Mouse (Mus musculus) embryonic facial prominence, embryonic 11.5 days (tissue): Measurements from ENCODE around the gene Srf. TPM values are rescaled to one million over a fixed set of nuclear protein-coding genes. Genes with fewer than 3 reads are reported as not detected.
A peak's percentile ranks its signal among the peaks of the same experiment; 100 is the strongest.
"Not testable (repeated sequence)": the region's sequence is repeated elsewhere in the genome, so short reads cannot be mapped to it uniquely, and the experiment has no call there.

Source experiments
- ATAC-seq: fragments of 200-750 bp; cut with Nextera tagmentation; replicated peaks from 2 replicates; pipeline ENCODE4 v1.8.0; 2017; ENCODE audit warnings: low read depth; ENCODE audit not compliant: insufficient number of reproducible peaks, low FRiP score, low TSS enrichment
- DNase-seq: peaks from one replicate; pipeline ENCODE4 v3.0.0-alpha.2; 2015; ENCODE audit warnings: low spot score
- H3K27ac ChIP-seq: fragments of 300-500 bp; sonication (generic); replicated peaks from 2 replicates; pipeline ENCODE4 v1.5.1; 2014; ENCODE audit warnings: mild to moderate bottlenecking, low read depth, low read length, control low read depth
- H3K27me3 ChIP-seq: fragments of 300-500 bp; sonication (generic); 2 replicates; pipeline ENCODE4 v1.6.1; 2014; ENCODE audit warnings: mild to moderate bottlenecking, low read length, moderate library complexity, mixed read lengths; ENCODE audit not compliant: control insufficient read depth, insufficient read depth
- H3K36me3 ChIP-seq: fragments of 300-500 bp; sonication (generic); replicated peaks from 2 replicates; pipeline ENCODE4 v1.6.1; 2014; ENCODE audit warnings: low read depth, mild to moderate bottlenecking, low read length, moderate library complexity, mixed read lengths; ENCODE audit not compliant: control insufficient read depth, insufficient read depth
- H3K4me1 ChIP-seq: fragments of 300-500 bp; sonication (generic); 2 replicates; pipeline ENCODE4 v1.6.1; 2014; ENCODE audit warnings: low read length, mixed read lengths; ENCODE audit not compliant: control insufficient read depth, insufficient read depth
- H3K4me2 ChIP-seq: fragments of 300-500 bp; sonication (generic); 2 replicates; pipeline ENCODE4 v1.6.1; 2014; ENCODE audit warnings: low read depth, mild to moderate bottlenecking, control low read depth, low read length, moderate library complexity
- H3K4me3 ChIP-seq: fragments of 300-500 bp; sonication (generic); 2 replicates; pipeline ENCODE4 v1.5.1; 2014; ENCODE audit warnings: low read depth, low read length, control low read depth
- H3K9ac ChIP-seq: fragments of 300-500 bp; sonication (generic); replicated peaks from 2 replicates; pipeline ENCODE4 v1.6.1; 2014; ENCODE audit warnings: mild to moderate bottlenecking, control low read depth, low read length
- H3K9me3 ChIP-seq: fragments of 300-500 bp; sonication (generic); replicated peaks from 2 replicates; pipeline ENCODE4 v1.6.1; 2016; ENCODE audit warnings: mild to moderate bottlenecking, low read length, inconsistent platforms, mixed read lengths; ENCODE audit not compliant: control insufficient read depth
- WGBS: fragments of 180-500 bp; shearing (Covaris S2); extraction: QIAGEN DNeasy Blood & Tissue Kit; methylation state at CpG from one replicate; pipeline ENCODE4 v1.1.7; 2014; 5-methylcytosine and 5-hydroxymethylcytosine counted together
- polyA plus RNA-seq: library from polyadenylated mRNA; unstranded; fragments of >200 nt; fragmentation: Nextera tagmentation; extraction: Ambion mirVana; gene quantifications from 2 replicates; pipeline ENCODE4 v1.2.1, GENCODE M21; 2014

Gene Srf
- polyA plus RNA-seq, 1 experiment from 2014 or later, result 6.4 TPM

GRCm38 (mm10) chr17:46578650-46579049 is 22.7 kb upstream of the Srf start:
- 76% methylated on average over 5 of the region's 5 CpGs for WGBS
- H3K27ac ChIP-seq, result no peak overlapping the region
- no peak overlapping the region for H3K4me2 ChIP-seq
- no peaks in the 10 kb centered on the region for H3K9me3 ChIP-seq
- peak; percentile 35 for DNase-seq
- H3K36me3 ChIP-seq, result peaks cover 20% of the 10 kb centered on the region
- H3K27me3 ChIP-seq, result no peaks in the 10 kb centered on the region
- no peaks in the 10 kb centered on the region for H3K4me1 ChIP-seq
- no peak overlapping the region for H3K4me3 ChIP-seq
- no peak for ATAC-seq
- no peak overlapping the region for H3K9ac ChIP-seq

GRCm38 (mm10) chr17:46576070-46576469 is 20.1 kb upstream of the Srf start:
- Histone ChIP-seq H3K36me3 (peaks cover 21% of the 10 kb centered on the region), H3K4me2 (no peak overlapping the region), H3K27ac (no peak overlapping the region), H3K9ac (no peak overlapping the region), H3K4me1 (no peaks in the 10 kb centered on the region), H3K9me3 (no peaks in the 10 kb centered on the region), H3K4me3 (no peak overlapping the region), H3K27me3 (no peaks in the 10 kb centered on the region)
- WGBS, result 84% methylated on average over 13 of the region's 13 CpGs
- DNase-seq (no peak), ATAC-seq (no peak)

DNA sequence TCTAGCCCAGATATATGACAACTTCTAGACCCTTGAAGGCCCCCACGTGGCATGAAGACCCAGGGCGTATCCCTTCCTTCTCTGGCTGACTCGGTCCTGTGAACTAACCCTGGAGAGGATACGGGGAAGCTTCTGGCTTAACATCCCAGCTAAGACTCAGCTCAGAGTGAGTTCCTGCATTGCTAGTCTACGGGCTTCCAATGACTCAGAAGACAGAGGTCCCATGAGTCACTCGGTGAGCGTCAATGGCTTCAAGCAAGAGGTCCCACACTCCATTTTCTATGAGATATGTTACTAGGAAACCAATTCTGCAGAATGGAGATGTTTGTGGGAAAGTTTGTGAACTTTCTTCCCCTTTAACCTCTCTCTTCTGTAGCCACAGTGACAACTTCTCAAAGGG is 18.6 kb upstream of the Srf start:
- WGBS, result 93% methylated on average over 7 of the region's 7 CpGs
- peaks cover 22% of the 10 kb centered on the region for H3K36me3 ChIP-seq

DNA sequence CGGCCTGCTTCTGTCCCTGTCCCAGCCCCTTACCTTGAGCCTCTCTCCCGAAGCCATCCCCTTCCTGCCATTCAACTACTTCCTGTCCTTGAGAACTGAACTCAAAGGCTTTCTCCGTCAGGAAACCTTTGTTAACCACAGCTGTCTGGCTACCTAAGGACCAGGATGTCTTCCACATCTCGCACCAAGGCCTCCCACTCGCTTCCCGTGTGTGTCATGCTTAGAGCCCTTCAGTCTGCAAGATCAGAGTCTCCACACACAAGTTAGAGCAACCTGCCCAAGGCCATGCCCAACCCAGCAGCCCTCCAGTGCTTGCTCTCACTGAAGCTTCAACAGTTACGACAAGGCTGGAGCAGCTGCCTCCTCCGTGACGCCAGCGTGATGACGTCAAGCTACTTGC is 15.0 kb upstream of the Srf start:
- no peak for ATAC-seq
- H3K4me3 ChIP-seq, result no peak overlapping the region
- WGBS, result 89% methylated on average over 11 of the region's 11 CpGs
- no peaks in the 10 kb centered on the region for H3K9me3 ChIP-seq
- no peaks in the 10 kb centered on the region for H3K4me1 ChIP-seq
- peaks cover 17% of the 10 kb centered on the region for H3K36me3 ChIP-seq
- DNase-seq, result no peak
- no peak overlapping the region for H3K27ac ChIP-seq
- no peak overlapping the region; the same call in 1 of the 2 replicates for H3K9ac ChIP-seq
- H3K4me2 ChIP-seq, result no peak overlapping the region
- no peaks in the 10 kb centered on the region for H3K27me3 ChIP-seq

More for the DNA sequence above, 18.6 kb upstream of the Srf start:
- Histone ChIP-seq H3K4me3 (no peak overlapping the region), H3K27ac (no peak overlapping the region), H3K9me3 (no peaks in the 10 kb centered on the region), H3K4me2 (no peak overlapping the region), H3K27me3 (no peaks in the 10 kb centered on the region), H3K4me1 (no peaks in the 10 kb centered on the region), H3K9ac (no peak overlapping the region)
- DNase-seq (no peak), ATAC-seq (no peak)

DNA sequence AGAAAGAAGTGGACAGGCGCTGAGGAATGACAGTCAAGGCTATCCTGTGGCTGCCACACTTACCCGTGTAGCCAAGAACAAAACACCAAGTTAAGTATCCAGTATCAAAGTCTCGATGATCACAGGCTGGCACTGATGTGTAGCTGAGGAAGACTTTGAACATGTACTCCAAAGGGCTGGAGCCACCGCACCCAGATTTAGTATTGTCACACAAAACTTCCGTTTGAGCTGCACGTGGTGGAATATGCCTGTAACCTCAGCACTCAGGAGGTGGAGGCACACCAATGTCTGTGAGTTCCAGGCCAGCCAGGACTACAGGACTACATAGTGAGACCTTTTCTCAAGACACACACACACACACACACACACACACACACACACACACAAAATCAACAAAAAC is 3.2 kb upstream of the Srf start:
- Histone ChIP-seq H3K4me3 (no peak overlapping the region), H3K27me3 (no peaks in the 10 kb centered on the region), H3K4me2 (no peak overlapping the region), H3K4me1 (peaks cover 1% of the 10 kb centered on the region; the same call in 1 of the 2 replicates), H3K36me3 (no peaks in the 10 kb centered on the region; the same call in 1 of the 2 replicates), H3K9ac (no peak overlapping the region), H3K27ac (no peak overlapping the region), H3K9me3 (no peaks in the 10 kb centered on the region)
- no peak for DNase-seq
- no peak for ATAC-seq
- 91% methylated on average over 6 of the region's 6 CpGs for WGBS

DNA sequence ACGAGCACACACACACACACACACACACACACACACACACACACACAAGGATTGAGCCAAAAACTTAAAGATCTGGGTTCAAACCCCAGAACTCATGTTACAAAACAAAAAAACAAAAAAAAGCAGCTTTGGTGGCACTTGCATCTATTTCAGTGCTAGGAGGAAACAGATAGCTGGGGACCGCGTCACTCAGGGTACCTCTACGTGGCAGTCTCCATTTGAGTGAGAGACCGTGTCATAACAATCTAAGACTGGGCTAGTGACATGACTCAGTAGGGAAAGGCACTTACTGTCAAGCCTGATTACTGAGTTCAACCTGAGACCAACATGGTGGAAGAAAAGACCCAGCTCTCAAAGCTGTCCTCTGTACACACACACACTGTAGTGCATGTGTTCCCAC is 2.2 kb upstream of the Srf start:
- no peak for ATAC-seq
- WGBS, result 92% methylated on average over 5 of the region's 5 CpGs
- no peak overlapping the region for H3K27ac ChIP-seq

DNA sequence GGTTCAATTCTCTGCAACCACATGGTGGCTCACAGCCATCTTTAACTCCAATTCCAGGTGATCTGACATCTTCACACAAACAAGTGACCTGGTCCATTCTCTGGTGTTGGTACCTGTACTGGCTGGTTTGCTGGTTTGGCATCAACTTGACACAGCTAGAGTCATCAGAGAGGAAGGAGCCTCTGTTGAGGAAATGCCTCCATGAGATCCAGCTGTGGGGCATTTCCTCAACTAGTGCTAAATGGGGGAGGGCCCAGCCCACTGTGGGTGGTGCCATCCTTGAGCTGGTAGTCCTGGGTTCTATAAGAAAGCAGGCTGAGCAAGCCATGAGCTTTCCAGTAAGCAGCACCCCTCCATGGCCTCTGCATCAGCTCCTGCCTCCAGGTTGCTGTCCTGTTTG is 1.3 kb upstream of the Srf start:
- peaks cover 12% of the 10 kb centered on the region for H3K4me1 ChIP-seq
- not testable (repeated sequence) for H3K27me3 ChIP-seq, H3K4me3 ChIP-seq, DNase-seq, H3K27ac ChIP-seq, H3K9me3 ChIP-seq, ATAC-seq, H3K36me3 ChIP-seq
- peak overlapping the region; percentile 76 for H3K4me2 ChIP-seq
- peak overlapping the region; percentile 74 for H3K9ac ChIP-seq

More for the DNA sequence above, 2.2 kb upstream of the Srf start:
- Histone ChIP-seq H3K4me1 (peaks cover 10% of the 10 kb centered on the region), H3K27me3 (no peaks in the 10 kb centered on the region), H3K4me3 (no peak overlapping the region), H3K4me2 (no peak overlapping the region), H3K9me3 (no peaks in the 10 kb centered on the region), H3K36me3 (no peaks in the 10 kb centered on the region), H3K9ac (no peak overlapping the region)
- DNase-seq, result no peak

DNA sequence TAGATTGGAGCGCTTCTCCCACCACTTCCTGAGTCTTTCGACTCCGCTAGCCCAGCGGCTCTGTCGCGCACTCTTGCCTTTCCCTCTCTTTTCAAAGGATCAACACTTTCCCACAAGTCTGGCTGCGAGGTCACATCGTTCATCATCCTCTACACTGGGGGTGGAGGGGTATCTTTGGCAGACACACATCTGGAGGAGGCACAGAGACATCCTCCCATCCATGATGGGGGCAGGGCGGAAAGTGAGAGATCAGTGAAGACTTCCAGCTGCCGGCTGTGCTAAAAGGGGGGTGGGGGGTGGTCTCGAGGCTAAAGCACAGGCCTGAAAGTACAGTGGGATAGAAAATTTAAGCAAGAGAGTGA is 590 bp upstream of the Srf start:
- DNase-seq, result peak; percentile 61
- ATAC-seq, result no peak; the same call in 1 of the 2 replicates
- H3K27ac ChIP-seq, result peak overlapping the region; percentile 85
- H3K4me1 ChIP-seq, result peaks cover 12% of the 10 kb centered on the region
- peak overlapping the region; percentile 74 for H3K9ac ChIP-seq
- H3K36me3 ChIP-seq, result peaks cover under 1% of the 10 kb centered on the region; the same call in 1 of the 2 replicates
- no peaks in the 10 kb centered on the region for H3K9me3 ChIP-seq
- H3K27me3 ChIP-seq, result no peaks in the 10 kb centered on the region
- H3K4me2 ChIP-seq, result peak overlapping the region; percentile 76
- H3K4me3 ChIP-seq, result peak overlapping the region; percentile 99
- 0% methylated on average over 11 of the region's 11 CpGs for WGBS
